Mouse (Mus musculus): ENCODE results near the gene Ydjc.

Gene Ydjc

DNA sequence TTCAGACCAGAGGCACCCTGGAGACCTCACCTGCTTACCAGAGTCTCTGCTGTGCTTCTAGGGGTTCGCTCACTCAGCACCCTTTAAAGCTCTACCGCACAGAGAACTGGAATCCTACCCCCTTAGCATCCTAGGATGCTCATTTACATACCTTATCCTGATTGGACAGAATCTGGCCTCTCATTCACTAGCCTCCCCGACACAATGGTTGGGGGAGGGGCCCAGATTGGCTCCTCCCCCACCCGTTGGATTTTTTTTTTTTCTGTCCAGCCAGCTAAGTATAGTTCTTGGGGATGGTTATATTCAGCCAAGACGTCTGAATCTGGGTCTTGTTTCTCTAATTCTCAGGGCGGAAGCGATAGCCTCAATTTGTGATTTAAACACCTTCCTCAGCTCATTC, at the start of gene Ydjc:
TSS of gene Ydjc (plus strand) at position 283 of the 400 bp plus-strand sequence.
- no peak for DNase-seq (ENCODE audit: low spot score)

DNA sequence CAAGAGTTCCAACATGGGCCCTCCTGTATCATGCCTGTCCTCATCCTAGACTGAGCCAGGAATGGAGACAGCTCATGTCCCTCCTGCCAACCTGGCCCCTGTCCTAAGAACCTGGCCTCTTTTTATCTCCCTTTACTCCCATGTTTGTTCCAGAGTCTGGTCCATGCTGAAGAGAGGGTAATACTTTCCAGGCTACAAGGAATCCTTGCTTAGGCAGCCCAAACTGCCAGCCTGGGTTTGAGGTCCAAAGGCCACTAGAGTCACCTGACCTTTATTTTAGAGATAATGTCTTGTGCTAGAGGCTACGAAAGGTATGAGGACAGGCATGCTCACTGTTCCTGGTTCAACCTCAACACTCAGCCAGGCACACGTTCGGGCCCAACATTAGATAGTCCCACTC, 47.5 kb upstream of the Ydjc start:
- no peak for DNase-seq (ENCODE audit: low spot score)

DNA sequence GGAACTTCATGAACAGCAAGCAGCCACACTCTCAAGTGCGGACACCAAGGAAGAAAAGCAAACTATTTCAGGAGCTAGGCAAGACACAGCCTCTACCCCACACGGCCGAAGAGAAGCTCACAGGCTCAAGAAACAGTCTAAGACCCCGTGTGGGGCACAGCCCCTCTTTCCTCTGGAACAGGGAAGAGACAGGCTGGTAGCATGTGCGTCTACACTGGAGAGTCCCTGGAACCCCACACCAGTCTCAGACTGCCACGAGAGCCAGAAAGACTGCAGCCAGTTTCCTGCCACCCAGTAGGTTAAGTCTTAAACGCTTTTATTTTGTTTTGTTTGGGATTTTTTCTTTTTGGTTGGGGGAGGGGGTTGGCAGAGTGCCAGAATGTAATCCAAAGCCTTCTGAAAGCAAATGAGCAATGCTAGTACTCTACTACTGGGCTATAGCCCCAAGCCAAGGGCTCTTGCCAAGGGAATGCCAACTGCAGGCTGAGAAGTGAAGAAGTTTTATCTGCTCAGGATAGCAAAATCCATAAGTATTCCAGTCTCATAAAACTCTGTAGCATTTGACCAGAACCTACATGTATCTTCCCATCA, 41.7 kb upstream of the Ydjc start:
- DNase-seq (ENCODE audit: low spot score): no peak

DNA sequence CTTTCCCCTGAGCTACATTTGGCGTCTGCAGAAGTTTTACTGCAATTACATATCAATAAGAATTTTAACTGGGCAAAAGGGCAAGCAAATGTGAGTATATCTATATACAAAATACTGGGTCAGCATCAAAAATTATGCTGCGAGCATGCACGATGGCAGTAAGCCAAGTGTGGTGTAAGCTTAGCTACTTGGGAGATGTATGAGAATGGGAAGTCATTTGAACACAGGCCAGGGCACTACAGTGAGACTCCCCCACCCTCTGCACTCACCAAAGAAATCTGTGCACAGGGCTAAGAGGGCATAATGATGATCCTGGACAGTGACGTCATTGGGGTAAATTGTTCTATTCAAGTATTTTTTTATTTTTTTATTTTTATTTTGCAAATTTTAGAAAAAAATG, 39.8 kb upstream of the Ydjc start:
- no peak for DNase-seq (ENCODE audit: low spot score)

DNA sequence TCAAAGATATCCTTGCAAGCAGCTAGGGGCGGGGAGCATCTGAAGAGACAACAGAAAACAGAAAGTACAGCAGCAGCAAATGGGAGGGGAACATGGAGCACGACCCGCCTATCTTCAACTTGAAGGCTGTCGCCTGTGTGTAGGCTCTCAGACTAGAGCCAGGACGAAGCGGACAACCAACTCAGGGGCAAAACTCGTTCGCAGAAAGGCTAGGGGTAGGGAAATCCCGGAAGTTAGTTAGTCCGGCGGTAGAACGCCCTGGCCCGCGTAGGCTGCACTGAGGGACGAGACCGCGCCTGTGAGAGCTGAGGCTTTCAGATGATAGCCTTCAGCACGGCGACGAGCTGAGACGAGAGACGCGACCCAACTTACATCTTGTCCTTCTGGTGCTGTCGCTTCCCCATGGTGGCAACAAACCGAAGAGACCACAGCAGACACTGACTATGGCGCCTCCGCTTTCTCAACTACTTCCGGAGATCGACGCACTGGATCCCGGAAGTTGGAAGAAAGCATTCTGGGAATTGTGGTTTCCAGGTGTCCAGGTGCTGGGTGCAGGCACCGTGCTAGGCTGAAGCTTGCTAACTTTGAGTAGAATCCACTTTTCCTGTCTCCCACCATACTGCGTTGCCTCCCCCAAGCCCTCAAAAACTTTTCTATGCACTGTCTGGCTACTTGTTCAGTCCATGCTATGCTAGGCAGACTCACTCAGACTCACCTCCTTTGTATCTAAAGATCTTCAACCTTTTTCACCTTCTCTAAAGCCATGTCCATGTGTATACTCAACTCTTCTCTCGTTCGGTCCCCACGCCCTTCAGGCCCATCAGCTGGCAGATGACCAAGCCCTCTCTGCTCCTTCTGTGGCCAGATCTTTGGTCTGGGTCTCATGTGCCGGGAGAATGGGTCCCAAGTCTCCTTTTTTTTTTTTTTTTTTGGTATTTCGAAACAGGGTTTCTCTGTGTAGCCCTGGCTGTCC, 33.4 kb upstream of the Ydjc start, which contains the start of gene Ppil2:
TSS of gene Ppil2 (minus strand) at position 487 of the 973 bp plus-strand sequence.
- DNase-seq (ENCODE audit: low spot score): peak; percentile 77

DNA sequence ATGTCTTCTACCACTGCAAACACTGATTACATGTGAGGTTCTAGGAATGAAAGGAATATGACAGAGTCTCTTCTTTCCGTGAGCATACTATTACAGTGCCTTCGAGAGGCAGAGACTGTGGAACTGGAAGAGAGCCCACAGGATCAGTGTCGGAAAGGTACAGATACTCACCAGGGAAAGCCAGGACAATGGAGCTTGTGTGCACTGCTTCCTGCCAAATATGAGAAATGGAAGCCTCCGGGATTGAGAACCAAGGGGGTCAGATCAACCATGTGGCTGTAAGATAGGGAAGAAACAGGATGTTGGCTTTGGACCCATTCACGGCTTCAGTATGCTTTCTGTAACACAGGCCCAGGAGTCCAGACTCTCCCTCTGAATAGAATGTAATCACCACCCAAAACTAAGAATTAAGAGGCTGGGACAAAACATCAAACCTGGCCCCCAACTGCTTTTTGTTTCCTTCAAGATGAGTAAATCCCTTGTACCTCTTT, 27.1 kb upstream of the Ydjc start:
- DNase-seq (ENCODE audit: low spot score): no peak

DNA sequence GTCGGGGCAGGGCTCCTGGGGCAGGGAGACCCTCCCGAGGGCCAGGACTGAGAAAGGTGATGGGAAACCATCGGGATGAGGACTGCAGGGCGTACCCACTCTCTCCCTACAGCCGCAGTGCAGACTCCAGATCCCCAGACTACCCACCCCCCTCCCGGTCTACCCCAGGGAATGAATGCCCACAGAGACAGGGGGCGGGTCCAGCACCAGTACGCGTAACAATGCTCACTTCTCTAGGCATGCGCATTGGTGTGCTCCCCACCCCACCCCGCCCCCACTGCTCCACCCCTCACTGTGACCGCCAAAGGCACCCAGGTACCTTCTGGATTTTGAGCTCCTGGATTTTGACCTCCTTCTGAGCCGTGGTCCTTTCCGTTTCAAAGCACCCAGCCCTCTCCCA, 22.9 kb upstream of the Ydjc start:
- peak; percentile 26 for DNase-seq (ENCODE audit: low spot score)

DNA sequence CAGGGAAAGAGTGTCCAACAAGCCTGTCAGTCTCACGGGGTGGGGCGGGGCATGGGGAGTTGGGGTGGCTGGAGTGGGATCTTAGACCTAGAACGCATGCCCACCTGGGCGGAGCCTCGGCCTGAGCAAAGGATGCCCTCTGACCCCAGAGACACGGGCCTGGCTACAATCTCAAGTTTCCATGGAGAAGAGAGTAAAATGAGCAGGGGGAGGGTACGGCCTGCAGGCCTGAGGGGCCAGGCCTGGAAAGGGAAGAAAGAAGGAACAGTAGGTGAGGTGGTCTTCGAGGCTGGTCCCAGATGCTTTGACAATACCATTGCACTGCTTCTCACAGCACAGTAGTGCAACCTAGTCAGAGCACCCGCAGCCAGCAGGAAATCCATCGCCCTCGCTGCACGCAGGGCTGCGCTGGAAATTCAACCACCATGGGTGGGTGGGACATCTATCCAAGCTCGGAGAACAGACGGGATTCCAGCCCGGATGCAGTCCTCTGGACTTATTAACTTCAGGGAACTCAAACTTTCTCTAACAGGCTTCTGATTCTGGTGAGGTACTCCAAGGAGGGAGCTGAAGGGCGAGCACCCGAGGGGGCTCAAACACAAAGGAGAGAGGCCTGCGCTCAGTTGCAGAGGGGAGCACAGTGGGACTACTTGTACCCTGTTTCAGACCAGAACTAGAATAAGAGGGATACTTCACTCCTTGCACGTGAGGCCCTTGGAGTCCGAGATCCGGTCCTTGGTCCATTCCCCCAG, 20.1 kb upstream of the Ydjc start:
- peak; percentile 50 for DNase-seq (ENCODE audit: low spot score)

DNA sequence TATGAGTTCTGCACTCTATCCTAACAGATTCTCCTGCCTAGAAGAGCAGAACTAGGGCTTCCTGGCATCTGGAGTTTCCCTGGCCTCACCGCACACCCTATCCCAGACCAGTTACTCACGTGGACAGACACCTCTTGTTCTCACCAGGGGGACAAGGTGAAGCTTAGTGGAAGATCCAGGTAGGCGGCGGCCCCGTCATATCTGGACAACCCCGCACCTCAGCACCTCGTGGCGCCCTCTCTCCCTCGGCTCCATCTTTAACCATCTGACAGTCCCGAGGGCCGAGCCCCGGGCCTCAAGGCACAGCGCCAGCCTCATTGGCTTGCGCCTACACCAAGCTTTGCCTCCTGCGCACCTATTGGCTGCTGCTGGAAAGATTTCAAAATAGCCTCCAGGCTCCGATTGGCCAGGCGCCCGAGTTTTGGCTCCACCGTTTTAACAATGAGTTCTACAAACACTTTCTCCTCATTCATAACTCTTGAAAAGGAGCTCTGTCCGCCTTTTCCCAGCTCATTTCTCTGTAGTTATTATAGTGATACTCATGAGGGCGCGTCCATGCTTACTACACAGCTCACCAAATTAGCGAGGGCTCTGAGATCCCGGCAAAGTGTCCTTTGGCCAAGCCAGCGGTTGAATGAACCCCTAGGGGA, 19.4 kb upstream of the Ydjc start, which contains the start of gene 2610318N02Rik:
TSS of gene 2610318N02Rik (minus strand) at position 297 of the 650 bp plus-strand sequence.
- DNase-seq (ENCODE audit: low spot score): peak; percentile 94

DNA sequence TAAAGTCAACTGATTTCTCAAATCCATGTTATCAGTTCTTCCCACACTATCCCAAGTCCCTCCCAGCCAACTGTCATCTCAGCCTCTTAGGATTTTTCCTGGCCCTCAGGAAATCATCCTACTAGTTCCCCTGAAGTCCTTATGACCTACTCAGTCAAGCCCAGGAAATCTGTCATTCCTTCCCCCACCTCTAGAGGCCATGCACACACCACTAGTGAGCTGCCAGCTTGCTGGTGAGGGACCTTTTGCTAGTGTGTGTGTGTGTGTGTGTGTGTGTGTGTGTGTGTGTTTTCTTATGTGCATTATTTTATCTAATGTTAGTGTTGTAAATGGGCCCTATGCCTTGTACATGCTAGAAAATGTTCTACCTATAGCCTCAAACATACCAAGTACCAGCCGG, 17.1 kb upstream of the Ydjc start:
- DNase-seq (ENCODE audit: low spot score): peak; percentile 80

DNA sequence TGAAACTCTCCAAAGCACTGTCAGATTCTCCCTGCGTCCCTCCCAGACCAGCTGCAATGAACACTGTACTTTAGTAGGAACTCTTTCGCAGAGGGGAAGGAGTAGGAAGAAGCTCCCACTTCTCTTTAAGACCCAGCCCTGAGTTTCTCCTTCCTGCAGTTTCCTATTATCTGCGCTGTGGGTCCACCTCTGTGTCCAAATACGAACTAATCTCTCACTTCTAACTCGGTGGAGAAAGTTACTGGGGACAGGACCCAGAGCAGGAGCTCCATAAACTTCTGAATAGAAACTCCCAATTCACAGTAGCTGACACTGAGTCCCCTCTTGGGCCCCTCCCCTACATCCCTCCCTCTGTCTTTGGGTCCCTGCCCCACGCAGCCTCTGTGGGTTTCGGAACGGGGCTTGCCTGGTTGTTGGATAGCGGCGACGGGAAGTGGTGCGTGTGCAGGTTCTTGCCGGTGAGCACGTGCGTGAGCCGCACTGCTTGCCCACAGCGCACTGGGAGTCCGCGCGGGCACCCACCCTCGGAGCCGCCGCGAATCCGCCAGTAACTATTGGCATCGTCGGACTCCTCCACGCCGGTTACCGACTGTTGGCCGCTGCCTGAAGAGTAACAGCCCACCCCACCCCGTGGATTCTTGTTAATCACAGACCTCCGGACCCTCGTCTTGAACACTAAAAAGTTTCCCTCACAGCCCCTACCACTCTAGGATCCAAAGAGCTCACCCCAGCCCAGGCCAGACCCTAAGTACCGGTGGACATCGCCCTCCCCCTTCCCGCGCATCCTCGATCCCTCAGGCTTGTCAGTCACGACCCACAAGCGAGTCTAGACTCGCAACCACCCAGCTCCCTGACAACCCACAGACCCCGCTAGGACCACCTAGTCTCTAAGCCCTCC, 13.0 kb upstream of the Ydjc start:
- DNase-seq (ENCODE audit: low spot score): peak; percentile 42

DNA sequence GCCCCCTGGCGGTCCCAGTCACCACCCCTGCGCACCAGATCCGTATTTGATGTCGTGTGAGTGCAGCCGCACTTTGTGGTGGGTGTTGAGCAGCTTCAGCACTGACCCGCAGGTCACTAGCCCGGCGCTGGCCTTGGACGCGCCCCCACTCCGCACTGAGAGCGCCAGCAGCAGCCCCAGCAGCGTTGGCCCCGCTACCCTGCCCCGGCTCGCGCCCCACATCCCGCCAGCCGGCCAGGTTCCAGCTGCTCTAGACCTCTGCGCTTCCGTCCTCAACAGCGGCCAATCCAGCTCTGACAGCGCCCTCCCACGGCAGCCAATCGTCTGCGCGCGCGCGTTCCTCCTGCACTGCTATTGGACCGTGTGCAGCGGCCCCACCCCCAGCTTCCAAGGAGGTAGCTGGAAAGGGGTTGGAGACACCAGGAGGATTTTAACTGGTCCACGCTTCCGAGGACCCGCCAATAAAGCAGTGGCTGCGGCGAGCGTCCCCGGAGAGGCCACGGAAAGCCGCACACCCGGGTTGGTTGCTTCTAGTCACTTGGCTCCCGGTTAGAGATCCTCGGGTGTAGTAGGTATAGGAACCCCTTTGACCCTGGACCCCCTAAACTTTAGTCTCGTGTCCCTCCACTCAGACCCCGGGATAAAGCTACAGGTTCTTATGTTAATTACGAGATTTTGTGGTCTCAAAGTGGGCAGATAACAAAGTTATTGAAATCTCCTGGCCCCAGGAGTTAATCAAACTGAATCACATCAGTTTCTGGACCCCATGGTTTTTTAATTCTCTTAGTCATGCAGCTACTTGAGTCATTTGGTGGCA, 12.1 kb upstream of the Ydjc start, which contains the start of gene Sdf2l1:
TSS of gene Sdf2l1 (minus strand) at position 295 of the 817 bp plus-strand sequence.
- peak; percentile 97 for DNase-seq (ENCODE audit: low spot score)

DNA sequence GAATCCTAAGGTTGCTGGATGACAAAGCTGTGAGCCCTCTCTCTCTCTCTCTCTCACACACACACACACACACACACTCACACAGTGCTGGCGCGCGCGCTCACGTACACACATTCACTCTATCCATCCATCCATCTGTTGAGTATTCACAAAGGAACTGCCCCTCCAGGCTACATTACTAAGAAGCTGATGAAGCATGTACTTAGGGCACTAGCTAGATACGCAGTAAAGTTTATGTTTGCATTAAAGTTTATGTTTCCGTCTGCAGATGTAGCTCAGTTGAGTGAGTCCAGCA, 11.6 kb upstream of the Ydjc start:
- DNase-seq (ENCODE audit: low spot score): no peak

DNA sequence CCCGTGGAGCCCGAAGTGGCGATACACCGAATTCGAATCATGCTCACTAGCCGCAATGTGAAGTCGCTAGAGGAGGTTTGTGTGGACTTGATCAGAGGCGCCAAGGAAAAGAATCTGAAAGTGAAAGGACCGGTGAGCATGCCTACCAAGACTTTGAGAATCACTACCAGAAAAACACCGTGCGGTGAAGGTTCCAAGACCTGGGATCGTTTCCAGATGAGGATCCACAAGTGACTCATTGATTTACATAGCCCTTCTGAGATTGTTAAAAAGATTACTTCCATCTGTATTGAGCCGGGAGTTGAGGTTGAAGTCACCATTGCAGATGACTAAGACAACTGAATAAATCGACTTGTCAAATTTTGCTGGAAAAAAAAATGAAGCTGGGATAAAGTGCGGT, 7.1 kb upstream of the Ydjc start:
- peak; percentile 72 for DNase-seq (ENCODE audit: low spot score)

DNA sequence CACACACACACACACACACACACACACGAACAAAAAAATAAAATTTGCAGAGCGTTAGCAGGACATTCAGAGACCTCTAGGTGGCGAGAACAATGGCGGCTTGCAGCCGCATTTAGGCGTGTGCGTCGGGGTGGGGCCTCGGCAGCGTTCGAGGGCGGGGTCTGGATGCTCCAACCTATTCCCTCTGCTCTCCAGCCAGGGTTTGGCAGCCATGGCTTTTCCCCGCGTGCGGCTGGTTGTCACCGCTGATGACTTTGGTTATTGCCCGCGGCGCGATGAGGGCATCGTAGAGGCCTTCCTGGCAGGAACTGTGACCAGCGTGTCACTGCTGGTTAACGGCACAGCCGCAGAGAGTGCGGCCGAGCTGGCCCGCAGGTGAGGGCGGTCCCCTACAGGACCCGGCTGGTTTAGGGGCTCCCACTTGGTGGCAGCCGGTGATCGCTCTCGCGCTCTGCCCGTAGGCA, 2.4 kb downstream of the Ydjc start, which contains the start of gene Ccdc116:
TSS of gene Ccdc116 (minus strand) at position 458 of the 464 bp plus-strand sequence.
- DNase-seq (ENCODE audit: low spot score): peak; percentile 94

DNA sequence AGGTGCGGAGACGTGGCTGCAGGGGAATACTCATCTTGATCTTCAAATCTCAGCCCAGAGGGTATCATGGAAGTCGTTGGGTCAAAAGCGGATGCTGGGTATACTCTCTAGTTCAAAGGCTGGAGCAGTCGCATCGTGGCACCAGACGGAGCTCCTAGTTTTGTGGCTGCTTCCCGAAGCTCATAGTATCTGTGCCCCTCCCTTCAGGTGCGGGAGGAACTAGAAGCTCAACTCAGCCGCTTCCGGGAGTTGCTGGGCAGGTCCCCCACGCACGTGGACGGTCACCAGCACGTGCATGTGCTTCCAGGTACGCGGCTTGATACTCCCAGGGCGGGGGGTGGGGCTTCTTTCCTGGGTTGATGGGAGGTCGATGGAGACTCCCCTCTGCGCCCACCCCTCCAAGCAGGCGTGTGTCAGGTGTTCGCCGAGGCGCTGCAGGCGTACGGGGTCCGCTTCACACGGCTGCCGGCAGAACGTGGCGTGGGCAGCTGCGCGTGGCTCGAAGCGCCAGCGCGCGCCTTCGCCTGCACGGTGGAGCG, 3.0 kb downstream of the Ydjc start:
- peak; percentile 44 for DNase-seq (ENCODE audit: low spot score)

DNA sequence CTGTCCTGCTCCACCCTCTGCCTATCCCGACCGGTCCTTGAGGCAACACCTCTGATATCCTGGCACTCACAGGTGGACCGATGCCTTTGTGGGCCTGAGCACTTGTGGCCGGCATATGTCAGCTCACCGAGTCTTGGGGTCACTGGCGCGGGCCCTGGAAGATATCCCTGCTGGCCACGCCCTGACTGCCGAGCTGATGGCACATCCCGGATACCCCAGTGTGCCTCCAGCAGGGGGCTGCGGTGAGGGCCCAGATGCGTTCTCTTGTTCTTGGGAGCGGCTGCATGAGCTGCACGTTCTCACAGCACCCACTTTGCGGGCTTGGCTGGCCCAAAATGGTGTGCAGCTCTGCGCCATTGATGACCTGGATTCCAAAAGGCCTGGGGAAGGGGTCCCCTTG, 3.7 kb downstream of the Ydjc start:
- peak; percentile 75 for DNase-seq (ENCODE audit: low spot score)

DNA sequence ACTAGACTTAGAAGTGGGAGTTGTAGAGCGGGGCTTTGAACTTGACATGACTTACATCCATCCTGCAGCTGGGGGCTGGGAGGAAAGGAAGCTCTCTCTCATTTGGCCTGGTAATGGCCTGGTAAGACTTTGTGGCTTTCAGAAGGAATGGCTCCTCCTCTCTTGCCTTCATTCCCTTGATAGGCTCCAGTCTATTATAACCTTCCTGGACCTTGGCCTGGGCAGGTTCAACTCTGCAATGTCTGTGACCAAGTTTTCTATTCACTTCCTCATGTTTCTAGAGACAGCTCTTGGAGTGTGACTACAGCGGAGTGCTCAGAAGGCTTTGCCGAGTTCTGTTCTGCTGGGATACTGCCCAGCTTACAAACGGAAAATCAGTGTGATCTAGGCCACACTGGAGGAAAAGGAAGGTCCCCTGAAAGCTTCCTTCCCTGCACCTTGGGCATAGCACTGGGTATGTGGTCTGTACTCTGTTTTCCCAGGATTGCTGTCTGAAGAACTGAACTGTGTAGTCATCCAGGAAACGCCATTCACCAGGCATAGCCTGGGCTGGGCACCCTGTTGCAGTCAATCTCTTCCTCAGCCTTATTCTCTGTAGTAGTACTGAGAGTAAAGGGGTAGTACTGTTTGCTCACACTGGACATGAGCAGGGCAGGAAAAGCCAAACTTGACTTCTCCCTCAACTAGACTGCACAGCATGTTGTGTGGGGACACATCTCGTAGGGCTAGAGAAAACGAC, 6.3 kb downstream of the Ydjc start:
- no peak for DNase-seq (ENCODE audit: low spot score)

DNA sequence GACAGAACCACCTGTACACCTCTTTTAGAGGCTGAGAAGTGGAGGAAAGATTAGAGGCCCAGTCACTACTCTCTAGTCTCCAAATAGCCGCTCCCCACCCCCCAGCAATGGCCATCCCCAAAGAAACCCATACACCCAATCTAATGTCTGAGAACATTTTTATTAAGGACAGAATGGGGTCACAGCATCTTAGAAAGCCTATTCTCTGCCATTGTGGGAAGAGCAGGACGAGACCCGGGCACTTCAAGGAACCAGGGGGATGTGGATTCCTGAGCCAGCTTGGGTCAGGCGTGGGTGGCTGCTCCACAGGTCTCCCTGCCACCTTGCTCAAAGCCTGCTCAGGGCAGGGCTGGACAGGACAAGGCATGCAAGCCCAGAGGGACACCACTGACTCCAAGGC, 7.5 kb downstream of the Ydjc start:
- no peak for DNase-seq (ENCODE audit: low spot score)
